Mouse (Mus musculus) heart, adult 9 months (tissue): ENCODE measurements around the gene Prickle4.

Experiments
- DNase-seq, 2 experiments: peaks; one replicate each; pipeline ENCODE4 v3.0.0; 2022; ENCODE audit warnings: low spot score in 2 of 2

Gene Prickle4

GRCm38 (mm10) chr17:47706196-47706595 lies 11.7 kb upstream of the Prickle4 start:
- DNase-seq = no peak

DNA sequence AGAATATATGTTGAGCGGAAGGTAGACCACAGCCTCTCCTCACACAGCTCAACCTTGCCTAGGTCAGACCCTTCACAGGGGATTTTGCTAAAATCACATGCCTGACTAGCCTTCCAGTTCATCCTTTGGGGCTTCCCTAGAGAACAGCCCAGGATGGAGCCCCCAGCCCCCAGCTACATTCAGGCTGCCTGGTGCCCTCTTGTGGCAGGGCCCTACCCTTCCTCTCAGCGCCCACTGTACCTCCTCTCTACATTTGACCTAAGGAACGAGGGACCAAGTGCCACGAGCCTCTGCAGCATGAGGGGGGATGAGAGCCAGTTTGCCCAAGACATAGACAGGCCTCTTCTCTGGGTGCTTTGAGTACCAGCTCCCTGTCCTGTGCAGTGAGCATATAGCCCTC lies 10.2 kb upstream of the Prickle4 start:
- DNase-seq = no peak

DNA sequence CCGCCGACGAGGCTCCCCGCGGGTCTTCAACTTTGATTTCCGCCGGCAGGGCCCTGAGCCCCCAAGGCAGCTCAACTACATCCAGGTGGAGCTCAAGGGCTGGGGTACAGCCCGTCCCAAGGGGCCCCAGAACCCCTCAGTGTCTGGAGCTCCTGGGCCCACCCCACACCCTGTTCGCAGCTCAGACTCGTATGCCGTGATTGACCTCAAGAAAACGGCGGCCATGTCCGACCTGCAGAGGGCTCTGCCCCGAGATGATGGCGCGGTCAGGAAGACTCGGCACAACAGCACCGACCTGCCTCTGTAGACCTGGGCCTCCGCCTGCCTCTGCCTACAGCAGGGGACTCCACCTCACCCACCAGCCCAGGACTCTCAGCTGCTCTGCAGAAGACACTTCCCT lies 9.0 kb upstream of the Prickle4 start:
- DNase-seq = no peak

GRCm38 (mm10) chr17:47702548-47703345 lies 8.2 kb upstream of the Prickle4 start:
- DNase-seq = no peak

- no peak for DNase-seq
Observed at GRCm38 (mm10) chr17:47701793-47702192, 7.3 kb upstream of the Prickle4 start.

DNA sequence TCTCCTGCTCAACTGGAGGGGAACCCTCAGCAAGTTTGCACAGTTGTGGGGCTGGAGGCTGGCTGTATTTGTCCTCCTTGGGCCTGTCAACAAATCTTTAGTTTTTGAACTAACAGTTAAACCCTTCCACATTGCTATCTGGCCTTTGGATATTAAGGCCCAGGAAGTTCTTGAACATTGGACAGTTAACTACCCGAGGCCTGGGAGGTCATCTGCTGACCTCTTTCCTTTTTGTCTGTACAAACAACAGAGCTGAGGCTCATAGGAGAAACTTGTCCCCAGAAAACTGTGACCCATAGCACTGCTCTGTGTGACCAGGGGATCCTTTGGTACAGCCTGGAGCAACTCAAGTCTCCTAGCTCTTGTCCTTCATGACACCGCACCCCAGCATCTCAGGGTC lies 4.5 kb upstream of the Prickle4 start:
- no peak for DNase-seq

DNA sequence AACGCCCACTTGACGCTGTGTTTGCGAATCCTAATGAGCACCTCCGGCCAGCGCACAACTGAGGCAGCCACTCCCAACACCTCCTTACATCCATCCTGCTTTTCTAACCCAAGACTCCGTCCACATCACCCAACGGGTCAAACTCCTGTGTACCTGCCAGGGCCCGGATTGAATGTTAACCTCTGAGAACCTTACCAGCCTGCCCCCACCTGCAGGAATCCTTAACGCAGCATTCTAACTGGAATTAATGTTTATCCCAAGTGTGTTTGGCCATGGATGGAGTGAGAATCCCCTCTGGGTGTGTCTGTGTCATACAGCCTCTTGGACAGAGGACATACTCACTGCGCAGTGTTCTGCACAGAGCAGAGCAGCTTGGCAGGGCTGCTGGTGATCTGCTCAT lies 3.6 kb upstream of the Prickle4 start:
- no peak for DNase-seq

DNA sequence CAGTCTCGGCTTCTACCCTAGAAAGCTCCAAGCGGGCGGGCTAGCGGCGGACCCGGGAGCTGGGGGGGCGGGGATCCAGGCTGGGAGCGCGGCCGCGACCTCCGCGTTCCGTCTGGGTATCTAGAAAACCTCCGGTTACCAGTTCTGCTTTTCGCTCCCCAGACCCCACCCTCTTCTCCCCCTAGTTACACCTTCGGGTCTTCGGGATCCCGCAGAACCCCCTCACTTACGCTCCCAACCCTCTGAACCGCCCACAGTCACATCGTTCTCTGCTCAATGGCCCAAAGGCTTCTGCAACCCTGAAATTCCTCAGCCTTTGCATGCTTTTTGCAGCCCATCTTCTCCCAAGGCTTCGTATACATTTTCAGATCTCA lies 788 bp upstream of the Prickle4 start:
- no peak for DNase-seq

GRCm38 (mm10) chr17:47694442-47694502 lies 264 bp downstream of the Prickle4 start, which contains the start of gene Gm21981:
TSS of gene Gm21981 (minus strand) at chr17:47694455.
- no peak for DNase-seq

- DNase-seq = peak; percentile 31 to 72
Observed at GRCm38 (mm10) chr17:47693671-47694441, 680 bp downstream of the Prickle4 start.

- no peak for DNase-seq
Observed at GRCm38 (mm10) chr17:47691650-47692049, 2.9 kb downstream of the Prickle4 start.

DNA sequence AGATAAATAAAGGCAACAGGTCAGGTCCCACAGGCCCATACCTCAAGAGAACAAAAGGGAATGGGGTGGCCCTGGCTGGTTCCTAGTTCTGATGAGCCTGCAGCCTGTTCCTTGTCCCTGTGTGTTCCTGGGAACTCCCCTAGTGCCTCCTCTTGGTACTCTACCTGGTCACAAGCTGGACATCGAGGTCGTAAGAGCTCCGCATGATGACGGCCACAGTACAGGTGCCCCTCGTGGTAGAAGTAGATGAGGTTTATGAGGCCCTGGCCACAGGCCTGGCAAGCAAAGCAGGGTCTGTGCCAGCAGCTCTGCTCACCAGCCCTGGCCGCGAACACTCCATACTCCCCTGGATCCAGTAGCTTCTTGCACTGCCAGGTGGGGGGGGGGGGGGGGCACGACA lies 4.6 kb downstream of the Prickle4 start:
- DNase-seq = no peak

DNA sequence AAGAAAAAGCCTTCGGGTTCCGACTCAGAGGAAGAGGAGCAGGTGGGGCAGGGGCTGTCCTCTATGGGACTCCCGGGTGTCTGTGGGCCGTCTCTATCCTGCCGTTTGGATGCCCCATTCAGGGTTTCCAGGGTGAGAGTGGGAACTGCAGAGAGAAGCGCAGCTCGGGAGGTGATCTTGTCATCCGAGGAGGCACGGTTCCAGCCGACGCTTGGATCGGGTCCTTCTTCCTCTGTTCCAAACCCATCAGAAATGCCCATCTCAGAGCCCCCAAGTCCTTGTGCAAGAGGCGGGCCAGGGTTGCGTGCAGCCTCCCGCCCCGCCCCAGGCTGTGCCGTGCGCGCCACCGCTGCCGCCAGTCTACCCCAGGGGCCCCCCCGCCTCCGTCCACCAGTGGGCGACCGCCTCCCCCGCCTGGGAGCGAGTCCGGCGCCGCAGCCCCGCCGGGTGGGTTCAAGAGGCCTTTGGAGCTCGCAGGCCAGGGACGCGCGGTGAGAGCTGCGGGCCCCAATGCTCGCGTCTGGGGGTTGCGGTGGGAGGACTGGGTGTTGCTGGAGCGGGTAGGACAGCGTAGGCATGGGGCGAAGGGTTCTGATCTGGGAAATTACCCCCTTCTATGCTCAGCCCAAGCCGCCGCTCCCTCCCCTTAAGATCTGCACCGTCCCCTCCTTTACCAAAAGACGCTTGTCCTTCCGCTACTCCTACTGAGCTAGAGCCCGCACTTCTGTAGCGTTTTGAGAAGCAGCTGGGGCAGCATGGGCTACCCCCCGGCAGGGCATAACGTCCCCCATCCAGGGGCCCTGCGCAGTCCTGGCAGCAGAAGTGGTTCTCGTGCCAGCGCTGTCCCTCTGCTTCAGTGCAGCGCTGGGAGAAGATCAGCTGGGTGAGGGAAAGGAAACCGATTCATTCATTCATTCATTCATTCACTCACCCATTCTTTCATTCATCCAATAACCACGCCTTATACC lies 5.6 kb downstream of the Prickle4 start, which contains the start of gene Frs3:
Gene Frs3 (plus strand): TSS at position 423 of the 968 bp plus-strand sequence.
- DNase-seq = peak; percentile 56 to 67

DNA sequence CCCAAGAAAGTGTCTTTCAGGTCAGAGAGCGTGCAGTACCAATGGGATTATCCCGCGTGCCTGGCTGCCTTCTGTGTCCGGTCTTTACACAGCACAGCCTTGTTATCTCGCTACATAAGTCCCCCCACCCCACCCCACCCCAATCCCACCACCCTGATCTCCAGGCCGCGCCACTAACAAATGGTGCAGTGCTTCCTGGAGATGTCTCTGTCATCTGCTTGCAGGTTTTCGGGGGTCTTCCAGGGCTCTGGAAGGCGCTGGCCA lies 6.3 kb downstream of the Prickle4 start, which contains the start of gene Tomm6:
Gene Tomm6 (minus strand): TSS at position 43 of the 264 bp plus-strand sequence.
- no peak for DNase-seq

DNA sequence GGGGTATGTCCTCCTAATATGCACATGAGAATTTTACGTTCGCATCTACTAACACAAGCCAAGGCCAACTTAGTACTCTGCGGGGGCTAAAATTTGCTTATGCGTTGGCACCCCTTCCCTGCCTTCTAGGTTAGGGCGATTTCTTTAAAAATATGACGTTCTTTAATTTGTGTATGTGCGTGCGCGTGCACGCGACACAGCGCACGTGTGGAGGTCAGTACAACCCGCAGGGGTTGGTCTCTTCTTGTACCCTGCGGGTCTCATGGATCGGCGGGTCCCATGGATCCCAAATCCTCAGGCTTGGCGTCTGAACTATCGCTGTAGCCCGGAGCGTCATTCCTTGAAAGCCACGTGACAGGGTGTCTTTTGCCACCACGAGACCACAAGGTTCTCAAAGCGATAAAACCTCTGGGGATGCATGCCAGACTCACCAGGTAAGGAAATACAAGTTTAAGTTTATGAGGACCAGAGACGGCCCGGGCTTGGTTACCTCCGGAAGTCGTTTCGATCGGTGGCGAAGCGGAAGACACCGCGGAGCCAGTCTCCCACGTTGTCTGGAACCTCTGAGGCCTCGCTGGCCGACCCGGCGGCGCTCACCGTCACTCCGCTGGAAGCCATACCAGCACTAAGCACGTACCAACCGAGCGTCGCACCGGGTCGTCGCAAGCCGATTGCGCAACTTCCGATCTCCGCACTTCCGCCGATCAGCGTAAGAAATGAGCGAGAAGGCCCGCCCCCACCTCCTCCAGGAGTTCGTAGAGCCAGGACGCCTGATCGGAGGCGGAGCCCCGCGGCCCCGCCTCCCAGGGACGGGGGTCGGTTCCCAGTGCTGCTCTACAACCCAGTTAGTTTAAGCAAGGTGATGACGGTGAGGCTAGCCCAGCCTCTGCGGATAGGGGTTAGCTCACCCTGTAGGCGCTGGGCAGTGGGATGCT lies 6.9 kb downstream of the Prickle4 start:
- DNase-seq = peak; percentile 93 to 95

DNA sequence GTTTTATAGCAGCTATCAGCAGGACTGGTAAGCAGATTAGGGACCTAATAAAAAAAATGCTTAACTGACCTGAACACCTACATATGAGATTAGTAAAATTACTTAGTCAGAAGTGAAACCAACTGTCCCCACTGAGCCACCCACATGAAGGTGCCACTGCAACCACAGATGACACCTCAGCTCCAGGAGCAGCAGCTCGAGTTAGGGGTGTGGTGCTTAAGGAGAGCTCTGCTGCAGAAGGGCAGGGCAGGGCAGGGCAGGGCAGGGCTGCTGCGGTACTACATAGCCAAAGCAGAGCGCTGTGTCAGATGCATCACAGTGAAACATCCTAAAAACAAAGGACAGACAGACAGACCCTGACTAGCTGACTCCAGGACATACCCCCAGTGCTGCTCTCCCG lies 11.7 kb downstream of the Prickle4 start:
- no peak for DNase-seq

DNA sequence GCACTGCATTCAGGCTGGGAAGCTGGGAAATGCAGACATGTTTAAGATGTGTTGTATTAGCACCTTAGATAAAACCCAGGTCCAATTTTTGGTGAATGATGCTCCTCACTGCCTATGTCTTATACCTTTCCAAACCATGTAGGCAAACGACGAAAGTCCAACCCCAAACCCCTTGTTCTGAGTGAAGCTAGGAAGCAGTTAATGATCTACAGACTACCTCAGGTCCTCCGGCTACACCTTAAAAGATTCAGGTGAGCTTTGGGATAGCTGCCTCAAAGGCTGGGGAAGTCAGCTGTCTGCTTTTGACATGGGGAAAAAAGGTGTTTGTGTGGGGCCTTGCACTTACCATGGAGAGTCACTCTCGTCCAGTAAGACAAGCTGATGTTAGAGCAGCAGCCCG lies 15.8 kb downstream of the Prickle4 start:
- DNase-seq = no peak

GRCm38 (mm10) chr17:47678238-47678637 lies 16.3 kb downstream of the Prickle4 start:
- no peak for DNase-seq

- peak; percentile 19 to 66 for DNase-seq
Observed at GRCm38 (mm10) chr17:47676581-47676980, 18.0 kb downstream of the Prickle4 start.

DNA sequence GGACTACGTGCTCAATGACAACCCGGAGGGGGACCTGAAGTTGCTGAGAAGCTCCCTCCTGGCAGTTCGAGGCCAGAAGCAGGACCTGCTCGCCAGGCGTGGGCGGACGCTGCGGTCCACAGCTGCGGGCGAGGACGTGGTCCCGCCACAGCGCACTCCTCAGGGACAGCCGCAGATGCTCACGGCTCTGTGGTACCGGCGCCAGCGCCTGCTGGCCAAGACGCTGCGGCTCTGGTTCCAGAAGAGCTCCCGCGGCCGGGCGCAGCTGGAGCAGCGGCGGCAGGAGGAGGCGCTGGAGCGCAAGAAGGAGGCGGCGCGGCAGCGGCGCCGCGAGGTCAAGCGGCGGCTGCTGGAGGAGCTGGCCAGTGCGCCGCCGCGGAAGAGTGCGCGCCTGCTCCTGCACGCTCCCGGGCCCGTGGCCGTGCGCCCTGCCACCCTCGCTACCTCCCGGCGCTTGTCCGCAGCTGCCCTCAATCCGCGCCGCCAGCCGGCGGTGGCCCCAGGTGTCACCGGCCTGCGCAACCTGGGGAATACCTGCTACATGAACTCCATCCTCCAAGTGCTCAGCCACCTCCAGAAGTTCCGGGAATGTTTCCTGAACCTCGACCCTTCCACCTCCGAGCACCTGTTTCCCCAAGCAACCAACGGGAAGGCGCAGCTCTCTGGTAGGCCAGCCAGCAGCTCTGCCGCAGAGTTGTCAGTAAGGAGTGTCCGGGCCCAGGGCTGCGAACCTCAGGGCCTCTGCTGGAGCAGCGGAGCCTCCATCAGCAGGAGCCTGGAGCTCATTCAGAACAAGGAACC lies 22.0 kb downstream of the Prickle4 start:
- peak; percentile 38 to 58 for DNase-seq

DNA sequence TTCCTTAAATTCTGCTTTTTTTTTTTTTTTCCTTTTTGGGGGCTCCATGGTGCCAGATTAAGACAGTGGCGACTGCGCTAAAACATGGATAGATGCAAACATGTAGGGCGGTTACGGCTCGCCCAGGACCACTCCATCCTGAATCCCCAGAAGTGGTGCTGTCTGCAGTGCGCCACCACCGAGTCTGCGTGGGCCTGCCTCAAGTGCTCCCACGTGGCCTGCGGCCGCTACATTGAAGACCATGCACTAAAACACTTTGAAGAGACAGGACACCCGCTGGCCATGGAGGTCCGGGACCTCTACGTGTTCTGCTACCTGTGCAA lies 22.6 kb downstream of the Prickle4 start:
- DNase-seq = no peak
